Mouse (Mus musculus) C2C12 (cell line): ENCODE measurements around the gene Adgrv1. TPM values are rescaled to one million over a fixed set of nuclear protein-coding genes. Genes with fewer than 3 reads are reported as not detected.

Experiments
- H3K27me3 ChIP-seq: one replicate; pipeline ENCODE4 v1.6.1; 2011; ENCODE audit not compliant: control insufficient read depth, insufficient read depth, insufficient read length
- H3K36me3 ChIP-seq: one replicate; pipeline ENCODE4 v1.6.1; 2011; ENCODE audit not compliant: control insufficient read depth, insufficient read depth
- H3K4me3 ChIP-seq: one replicate; pipeline ENCODE4 v1.5.1; 2011; ENCODE audit warnings: mild to moderate bottlenecking, control low read depth; ENCODE audit not compliant: poor library complexity, insufficient read depth, severe bottlenecking
- H3K79me2 ChIP-seq: one replicate; pipeline ENCODE4 v1.6.1; 2011; ENCODE audit not compliant: control insufficient read depth, insufficient read depth
- H3K79me3 ChIP-seq: one replicate; pipeline ENCODE4 v1.6.1; 2011; ENCODE audit warnings: low read depth, control low read depth
- H3ac ChIP-seq: one replicate; pipeline ENCODE3; 2011; ENCODE audit warnings: low read depth; ENCODE audit not compliant: control insufficient read depth, insufficient read length
- CEBPB ChIP-seq: IDR thresholded peaks from one replicate; pipeline ENCODE4 v1.6.1; 2011; ENCODE audit warnings: low read depth, mild to moderate bottlenecking, control low read depth, moderate library complexity
- CTCF ChIP-seq: IDR thresholded peaks from one replicate; pipeline ENCODE4 v1.5.1; 2011; ENCODE audit not compliant: control insufficient read depth, insufficient read depth, insufficient read length
- FOSL1 ChIP-seq: IDR thresholded peaks from one replicate; pipeline ENCODE4 v1.8.0; 2011; ENCODE audit warnings: mild to moderate bottlenecking, low read length; ENCODE audit not compliant: poor library complexity, insufficient read depth, severe bottlenecking
- MAX ChIP-seq: IDR thresholded peaks from one replicate; pipeline ENCODE4 v1.6.1; 2011; ENCODE audit warnings: mild to moderate bottlenecking, control low read depth
- MYOD1 ChIP-seq: IDR thresholded peaks from one replicate; pipeline ENCODE4 v1.6.1; 2011; ENCODE audit warnings: low read depth; ENCODE audit not compliant: control insufficient read depth, insufficient read length
- MYOG ChIP-seq: IDR thresholded peaks from one replicate; pipeline ENCODE4 v1.6.1; 2011; ENCODE audit not compliant: control insufficient read depth, insufficient read length; ENCODE audit errors: extremely low read depth
- USF1 ChIP-seq: IDR thresholded peaks from one replicate; pipeline ENCODE4 v1.6.1; 2011; ENCODE audit warnings: low read depth, mild to moderate bottlenecking, control low read depth, moderate library complexity
- polyA plus RNA-seq: library from polyadenylated mRNA; unstranded; fragments of >200 nt; fragmentation: generic; extraction: Trizol; gene quantifications from one replicate; pipeline ENCODE4 v1.2.1, GENCODE M21; 2012; ENCODE audit warnings: missing spikeins

Adgrv1 gene
- polyA plus RNA-seq, 1 experiment, result 0.18 TPM

- Histone ChIP-seq H3K79me2 (no peaks in the 10 kb centered on the region), H3K79me3 (no peaks in the 10 kb centered on the region), H3K4me3 (no peak overlapping the region), H3K27me3 (no peaks in the 10 kb centered on the region), H3K36me3 (no peaks in the 10 kb centered on the region), H3ac (no peak overlapping the region)
- TF ChIP-seq CTCF (no peak), MYOG (no peak), FOSL1 (no peak), CEBPB (no peak), MAX (no peak), USF1 (no peak), MYOD1 (no peak)
Measured at GRCm38 (mm10) chr13:81369564-81369963, 263.4 kb downstream of the Adgrv1 start.

GRCm38 (mm10) chr13:81368987-81369386 lies 264.0 kb downstream of the Adgrv1 start:
- H3K4me3 ChIP-seq, result no peak overlapping the region
- TF ChIP-seq MAX (no peak), MYOD1 (no peak), MYOG (no peak), USF1 (no peak), CTCF (no peak), FOSL1 (no peak), CEBPB (no peak)

GRCm38 (mm10) chr13:81367681-81368376 lies 265.1 kb downstream of the Adgrv1 start:
- Histone ChIP-seq H3K79me2 (no peaks in the 10 kb centered on the region), H3ac (no peak overlapping the region), H3K36me3 (no peaks in the 10 kb centered on the region), H3K27me3 (no peaks in the 10 kb centered on the region), H3K4me3 (no peak overlapping the region), H3K79me3 (no peaks in the 10 kb centered on the region)
- TF ChIP-seq MYOD1 (no peak), CTCF (no peak), CEBPB (no peak), MYOG (no peak), USF1 (no peak), FOSL1 (no peak), MAX (no peak)

More at GRCm38 (mm10) chr13:81368987-81369386, 264.0 kb downstream of the Adgrv1 start:
- Histone ChIP-seq H3K36me3 (no peaks in the 10 kb centered on the region), H3K79me3 (no peaks in the 10 kb centered on the region), H3ac (no peak overlapping the region), H3K27me3 (no peaks in the 10 kb centered on the region), H3K79me2 (no peaks in the 10 kb centered on the region)

- H3K36me3 ChIP-seq, result no peaks in the 10 kb centered on the region
- H3K4me3 ChIP-seq, result no peak overlapping the region
- H3ac ChIP-seq, result no peak overlapping the region
- TF ChIP-seq MYOG (no peak), MYOD1 (no peak), CTCF (no peak), MAX (no peak), USF1 (no peak), FOSL1 (no peak), CEBPB (no peak)
- H3K79me3 ChIP-seq, result no peaks in the 10 kb centered on the region
- H3K27me3 ChIP-seq, result no peaks in the 10 kb centered on the region
- no peaks in the 10 kb centered on the region for H3K79me2 ChIP-seq
Measured at GRCm38 (mm10) chr13:81360338-81360737, 272.6 kb downstream of the Adgrv1 start.

- TF ChIP-seq CEBPB (no peak), CTCF (no peak), FOSL1 (no peak), MYOG (no peak), MYOD1 (no peak), USF1 (no peak), MAX (no peak)
Measured at GRCm38 (mm10) chr13:81358766-81359165, 274.2 kb downstream of the Adgrv1 start.

GRCm38 (mm10) chr13:81358365-81358764 lies 274.6 kb downstream of the Adgrv1 start:
- H3K36me3 ChIP-seq, result no peaks in the 10 kb centered on the region
- H3K27me3 ChIP-seq, result no peaks in the 10 kb centered on the region
- no peaks in the 10 kb centered on the region for H3K79me2 ChIP-seq
- no peak overlapping the region for H3K4me3 ChIP-seq
- no peak for TF ChIP-seq CEBPB
- TF ChIP-seq MYOD1, result no peak
- no peak for TF ChIP-seq MYOG
- TF ChIP-seq MAX, result no peak
- TF ChIP-seq CTCF, result no peak
- no peak for TF ChIP-seq FOSL1
- no peak for TF ChIP-seq USF1
- no peaks in the 10 kb centered on the region for H3K79me3 ChIP-seq
- H3ac ChIP-seq, result no peak overlapping the region

More at GRCm38 (mm10) chr13:81358766-81359165, 274.2 kb downstream of the Adgrv1 start:
- H3K36me3 ChIP-seq, result no peaks in the 10 kb centered on the region
- H3K79me3 ChIP-seq, result no peaks in the 10 kb centered on the region
- H3ac ChIP-seq, result no peak overlapping the region
- H3K27me3 ChIP-seq, result no peaks in the 10 kb centered on the region
- H3K4me3 ChIP-seq, result no peak overlapping the region
- no peaks in the 10 kb centered on the region for H3K79me2 ChIP-seq
